Mouse (Mus musculus) embryonic fibroblast, embryonic 13.5 days (primary cell): Measurements from ENCODE around the gene Setd2.

Source experiments
- CTCF ChIP-seq: IDR thresholded peaks from 2 replicates; pipeline ENCODE4 v1.5.1; 2011; ENCODE audit warnings: mild to moderate bottlenecking, control low read depth, low read length, moderate library complexity, borderline replicate concordance; ENCODE audit not compliant: insufficient read depth
- POLR2A ChIP-seq: IDR thresholded peaks from 2 replicates; pipeline ENCODE4 v1.6.1; 2011; ENCODE audit warnings: low read depth, mild to moderate bottlenecking, control low read depth, low read length, moderate library complexity

DNA sequence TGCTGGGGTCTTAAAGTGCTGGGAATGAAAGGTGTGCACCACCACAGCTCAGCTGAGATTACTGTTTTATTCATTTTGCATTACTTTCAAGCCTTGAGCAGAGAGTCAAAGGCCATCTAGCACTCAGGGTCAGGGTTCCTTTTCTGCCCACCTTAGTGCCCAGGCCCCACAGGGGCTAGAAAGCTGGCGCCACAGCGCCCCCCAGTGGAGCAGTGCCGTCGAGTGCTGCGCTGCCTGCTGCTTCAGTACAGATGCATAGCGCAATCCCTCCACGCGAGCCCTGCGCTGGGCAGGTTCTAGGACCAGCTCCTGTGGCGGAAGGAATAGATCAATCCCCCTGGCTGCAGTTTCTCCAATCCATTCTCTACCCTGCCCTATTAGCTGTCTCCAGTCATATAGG, 98.8 kb downstream of the Setd2 start:
- TF ChIP-seq CTCF (peak; percentile 65; the same call in 1 of the 2 replicates), POLR2A (no peak)
